Mouse (Mus musculus) heart, postnatal 0 days (tissue): ENCODE results near the gene Ybx2.

Experiments
- CTCF ChIP-seq: IDR thresholded peaks from 2 replicates; pipeline ENCODE4 v1.5.1; 2016; ENCODE audit warnings: antibody characterized with exemption, control low read depth, low read depth
- EP300 ChIP-seq: IDR thresholded peaks from 2 replicates; pipeline ENCODE4 v1.6.1; 2016; ENCODE audit warnings: antibody characterized with exemption, low read depth

DNA sequence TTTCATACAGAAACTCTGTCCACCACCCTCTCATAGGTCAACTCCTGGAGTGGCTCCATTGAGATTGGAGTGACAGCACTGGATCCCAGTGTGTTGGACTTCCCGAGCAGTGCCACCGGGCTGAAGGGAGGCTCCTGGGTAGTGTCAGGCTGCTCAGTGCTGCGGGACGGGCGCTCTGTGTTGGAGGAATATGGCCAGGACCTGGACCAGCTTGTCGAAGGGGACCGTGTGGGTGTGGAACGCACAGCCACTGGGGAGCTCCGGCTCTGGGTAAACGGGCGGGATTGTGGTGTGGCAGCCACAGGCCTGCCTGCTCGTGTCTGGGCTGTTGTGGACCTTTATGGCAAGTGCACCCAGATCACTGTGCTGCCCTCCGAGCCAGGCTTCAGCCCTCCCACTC, 32.6 kb upstream of the Ybx2 start:
- no peak for TF ChIP-seq CTCF
- no peak for TF ChIP-seq EP300
